14 mouse cellular contexts compared by ENCODE assay signal in the genomic region with DNA sequence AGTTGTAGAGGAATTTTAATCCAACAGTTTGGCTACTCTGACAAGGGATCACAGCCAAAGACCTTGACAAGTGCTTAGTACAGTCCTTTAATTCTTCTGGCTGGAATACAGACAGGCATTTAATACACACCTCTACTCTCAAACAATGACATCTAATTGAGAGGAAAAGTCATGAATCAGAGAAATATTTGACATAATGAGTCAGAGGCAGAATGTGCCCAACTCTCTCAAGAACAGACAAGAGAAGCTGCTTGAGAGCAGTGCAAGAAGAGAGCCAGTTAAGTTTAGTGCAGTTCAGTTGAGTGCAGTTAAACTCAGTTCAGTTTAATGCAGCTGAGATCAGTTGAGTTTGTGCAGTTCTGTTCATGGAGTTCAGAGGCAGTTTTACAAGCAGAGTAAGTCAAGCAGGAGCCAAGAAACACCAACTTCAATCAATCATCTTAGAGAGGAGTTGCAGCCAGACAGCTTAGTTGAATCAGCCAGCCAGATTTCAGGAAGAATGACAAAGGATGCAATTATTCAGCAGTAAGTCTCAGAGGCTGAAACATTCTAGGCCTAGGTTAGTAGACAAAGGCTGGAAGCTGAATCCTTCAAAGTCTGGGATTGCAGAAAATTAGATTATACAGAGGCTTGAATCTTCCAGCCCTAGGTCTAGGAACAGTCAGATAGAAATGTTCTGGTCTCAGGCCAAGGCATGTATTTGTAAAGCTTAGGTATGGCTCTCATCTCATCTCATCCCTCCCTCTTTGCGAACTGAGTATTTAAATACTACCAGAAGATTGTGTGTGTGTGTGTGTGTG.
DNase-seq lines count a peak whose midpoint lies in the region; ATAC-seq and TF ChIP-seq lines count a peak whose summit lies in the region.
"Had no signal": no experiment of that assay in that cellular context is flagged by ENCODE, and none has a peak within 500 bp of the region (broad histone marks: within the 10 kb centered on the region; RNA-seq: fewer than 3 reads in every experiment).

No protein-coding gene starts in this region.

- H3K4me3 ChIP-seq in forebrain, embryonic 15.5 days, result no peak overlapping the region
- H3K4me3 ChIP-seq in forebrain, embryonic 12.5 days (replicated peaks), result no peak overlapping the region
- H3K4me3 ChIP-seq in midbrain, embryonic 11.5 days (ENCODE audit: low read depth, low read length), result no peak overlapping the region
- H3K4me3 ChIP-seq in midbrain, embryonic 15.5 days, result no peak overlapping the region
- no peak overlapping the region for H3K4me3 ChIP-seq in stomach, embryonic 16.5 days (replicated peaks; ENCODE audit: low read length)
- H3K4me3 ChIP-seq: erythroblast, embryonic 14.5 days; midbrain, embryonic 10.5 days had no signal

- TF ChIP-seq CTCF in brain, embryonic 14.5 days (IDR thresholded peaks at IDR 0.05; ENCODE audit: borderline replicate concordance, extremely low read depth, insufficient read depth, insufficient read length), result no peak

- no peaks in the 10 kb centered on the region for H3K9me3 ChIP-seq in forebrain, embryonic 15.5 days
- no peaks in the 10 kb centered on the region for H3K9me3 ChIP-seq in forebrain, embryonic 12.5 days
- no peaks in the 10 kb centered on the region for H3K9me3 ChIP-seq in midbrain, embryonic 11.5 days (ENCODE audit: control insufficient read depth, low read length)
- no peaks in the 10 kb centered on the region for H3K9me3 ChIP-seq in midbrain, embryonic 15.5 days
- no peaks in the 10 kb centered on the region for H3K9me3 ChIP-seq in stomach, embryonic 16.5 days (replicated peaks; ENCODE audit: control insufficient read depth, low read length)
- H3K9me3 ChIP-seq: midbrain, embryonic 10.5 days had no signal

- no peak for TF ChIP-seq POLR2A in brain, embryonic 14.5 days (IDR thresholded peaks at IDR 0.05; ENCODE audit: borderline replicate concordance, extremely low read depth, insufficient read depth, insufficient read length, poor library complexity, severe bottlenecking)

- peak; percentile 51; the same call in 1 of the 2 replicates for ATAC-seq in forebrain, embryonic 15.5 days (replicated peaks)
- no peak for ATAC-seq in forebrain, embryonic 12.5 days (ENCODE audit: low FRiP score)
- ATAC-seq in midbrain, embryonic 11.5 days (ENCODE audit: low FRiP score), result no peak
- no peak for ATAC-seq in midbrain, embryonic 15.5 days (replicated peaks)
- ATAC-seq in stomach, embryonic 16.5 days (ENCODE audit: insufficient read depth, low FRiP score), result peak; percentile 83

- H3K27me3 ChIP-seq in forebrain, embryonic 15.5 days, result no peaks in the 10 kb centered on the region
- no peaks in the 10 kb centered on the region for H3K27me3 ChIP-seq in forebrain, embryonic 12.5 days
- H3K27me3 ChIP-seq in midbrain, embryonic 11.5 days (ENCODE audit: control insufficient read depth, insufficient read depth, low read length), result no peaks in the 10 kb centered on the region
- no peaks in the 10 kb centered on the region for H3K27me3 ChIP-seq in midbrain, embryonic 15.5 days (replicated peaks)
- no peaks in the 10 kb centered on the region for H3K27me3 ChIP-seq in stomach, embryonic 16.5 days (ENCODE audit: control insufficient read depth, insufficient read depth, low read length)

- no peak overlapping the region for H3K27ac ChIP-seq in forebrain, embryonic 15.5 days (replicated peaks)
- H3K27ac ChIP-seq in forebrain, embryonic 12.5 days, result no peak overlapping the region
- H3K27ac ChIP-seq in midbrain, embryonic 11.5 days (ENCODE audit: low read depth, low read length), result no peak overlapping the region
- H3K27ac ChIP-seq in midbrain, embryonic 15.5 days, result no peak overlapping the region
- peak overlapping the region; percentile 19 for H3K27ac ChIP-seq in stomach, embryonic 16.5 days (ENCODE audit: low read length)
- H3K27ac ChIP-seq: liver, embryonic 14.5 days; midbrain, embryonic 10.5 days had no signal

- no peaks in the 10 kb centered on the region for H3K36me3 ChIP-seq in forebrain, embryonic 15.5 days
- H3K36me3 ChIP-seq in forebrain, embryonic 12.5 days (replicated peaks), result no peaks in the 10 kb centered on the region
- no peaks in the 10 kb centered on the region for H3K36me3 ChIP-seq in midbrain, embryonic 11.5 days (ENCODE audit: control insufficient read depth, insufficient read depth, low read length)
- H3K36me3 ChIP-seq in midbrain, embryonic 15.5 days (replicated peaks), result no peaks in the 10 kb centered on the region
- no peaks in the 10 kb centered on the region for H3K36me3 ChIP-seq in stomach, embryonic 16.5 days (ENCODE audit: control insufficient read depth, insufficient read depth, low read length)
- H3K36me3 ChIP-seq: midbrain, embryonic 10.5 days had no signal

- H3K9ac ChIP-seq in forebrain, embryonic 15.5 days (replicated peaks), result no peak overlapping the region
- no peak overlapping the region for H3K9ac ChIP-seq in forebrain, embryonic 12.5 days
- H3K9ac ChIP-seq in midbrain, embryonic 11.5 days (ENCODE audit: low read length), result no peak overlapping the region
- H3K9ac ChIP-seq in midbrain, embryonic 15.5 days, result no peak overlapping the region
- no peak overlapping the region for H3K9ac ChIP-seq in stomach, embryonic 16.5 days (ENCODE audit: low read length)
- H3K9ac ChIP-seq: liver, embryonic 14.5 days had no signal

- no peak overlapping the region for H3K4me2 ChIP-seq in forebrain, embryonic 15.5 days (replicated peaks)
- no peak overlapping the region for H3K4me2 ChIP-seq in forebrain, embryonic 12.5 days
- H3K4me2 ChIP-seq in midbrain, embryonic 11.5 days, result no peak overlapping the region
- no peak overlapping the region for H3K4me2 ChIP-seq in midbrain, embryonic 15.5 days
- H3K4me2 ChIP-seq in stomach, embryonic 16.5 days (ENCODE audit: low read depth, low read length), result no peak overlapping the region

- no peaks in the 10 kb centered on the region; the same call in 1 of the 2 replicates for H3K4me1 ChIP-seq in forebrain, embryonic 15.5 days
- H3K4me1 ChIP-seq in forebrain, embryonic 12.5 days, result no peaks in the 10 kb centered on the region
- H3K4me1 ChIP-seq in midbrain, embryonic 11.5 days (ENCODE audit: control insufficient read depth, insufficient read depth, low read length), result no peaks in the 10 kb centered on the region
- H3K4me1 ChIP-seq in midbrain, embryonic 15.5 days, result no peaks in the 10 kb centered on the region
- no peaks in the 10 kb centered on the region for H3K4me1 ChIP-seq in stomach, embryonic 16.5 days (ENCODE audit: control insufficient read depth, insufficient read depth, low read length)

- 62% methylated on average over 1 of the region's 1 CpGs for WGBS in forebrain, embryonic 15.5 days
- WGBS in forebrain, embryonic 12.5 days, result 62% methylated on average over 1 of the region's 1 CpGs
- 69% methylated on average over 1 of the region's 1 CpGs for WGBS in midbrain, embryonic 11.5 days
- 79% methylated on average over 1 of the region's 1 CpGs for WGBS in midbrain, embryonic 15.5 days
- WGBS in stomach, embryonic 16.5 days, result 47% methylated on average over 1 of the region's 1 CpGs

- peak; percentile 80 for DNase-seq in midbrain, embryonic 11.5 days (ENCODE audit: low spot score, missing footprints)
- peak; percentile 57 for DNase-seq in brain, embryonic 14.5 days (ENCODE audit: low read depth)
- DNase-seq in left cerebral cortex, adult 11 months (ENCODE audit: low spot score), result no peak
- DNase-seq: cerebellum, adult 11 months; gastrocnemius, postnatal 10 days; heart, postnatal 14 days; kidney, adult 8-10 months had no signal

Comparison
In these comparisons a context has a peak if more than half of its experiments do, and no peak if none do; other contexts are left out.
1. ATAC-seq: peak in forebrain, embryonic 15.5 days (single experiment) and stomach, embryonic 16.5 days (single experiment); none in forebrain, embryonic 12.5 days (single experiment), midbrain, embryonic 11.5 days (single experiment) and midbrain, embryonic 15.5 days (single experiment).